Mouse (Mus musculus): ENCODE data around the gene Ogdh. TPM values are rescaled to one million over a fixed set of nuclear protein-coding genes. Genes with fewer than 3 reads are reported as not detected.

Gene Ogdh
- polyA plus RNA-seq, 1 experiment from 2014 or later = 91.2 TPM

DNA sequence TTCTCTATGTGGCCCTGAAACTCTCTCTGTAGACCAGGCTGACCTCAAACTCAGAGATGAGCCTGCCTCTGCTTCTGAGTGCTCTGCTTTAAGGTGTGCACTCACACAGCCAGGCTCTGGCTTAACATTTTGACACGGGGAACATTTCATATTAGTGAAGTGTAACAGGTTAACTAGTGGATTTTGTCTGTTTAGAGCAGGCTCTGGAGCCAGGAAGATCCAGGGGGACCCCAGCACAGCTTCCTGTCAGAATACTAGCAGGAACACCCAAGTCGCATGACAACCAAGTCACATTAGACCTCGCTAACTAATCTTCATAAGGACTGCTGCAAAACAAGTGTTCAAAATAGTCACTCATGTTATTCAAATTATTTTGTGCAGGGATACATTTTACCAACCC is 550 bp upstream of the Ogdh start:
- DNase-seq (ENCODE audit: low spot score) = no peak
- Histone ChIP-seq H3K4me2 (ENCODE audit: low read depth, severe bottlenecking) (peak overlapping the region; percentile 59), H3K4me1 (ENCODE audit: control insufficient read depth, insufficient read depth, low read length) (no peaks in the 10 kb centered on the region), H3K9me3 (ENCODE audit: control insufficient read depth, low read length) (no peaks in the 10 kb centered on the region), H3K36me3 (ENCODE audit: control insufficient read depth, insufficient read depth, low read length) (no peaks in the 10 kb centered on the region), H3K9ac (ENCODE audit: low read length) (peak overlapping the region; percentile 49; the same call in 1 of the 2 replicates), H3K4me3 (ENCODE audit: low read depth, low read length) (peak overlapping the region; percentile 60), H3K27ac (replicated peaks; ENCODE audit: low read depth, low read length) (no peak overlapping the region), H3K27me3 (ENCODE audit: control insufficient read depth, insufficient read depth, low read length) (no peaks in the 10 kb centered on the region)
- 23% methylated on average over 3 of the region's 3 CpGs for WGBS
- no peak for ATAC-seq (ENCODE audit: insufficient number of reproducible peaks, low FRiP score, low TSS enrichment, low read depth)

DNA sequence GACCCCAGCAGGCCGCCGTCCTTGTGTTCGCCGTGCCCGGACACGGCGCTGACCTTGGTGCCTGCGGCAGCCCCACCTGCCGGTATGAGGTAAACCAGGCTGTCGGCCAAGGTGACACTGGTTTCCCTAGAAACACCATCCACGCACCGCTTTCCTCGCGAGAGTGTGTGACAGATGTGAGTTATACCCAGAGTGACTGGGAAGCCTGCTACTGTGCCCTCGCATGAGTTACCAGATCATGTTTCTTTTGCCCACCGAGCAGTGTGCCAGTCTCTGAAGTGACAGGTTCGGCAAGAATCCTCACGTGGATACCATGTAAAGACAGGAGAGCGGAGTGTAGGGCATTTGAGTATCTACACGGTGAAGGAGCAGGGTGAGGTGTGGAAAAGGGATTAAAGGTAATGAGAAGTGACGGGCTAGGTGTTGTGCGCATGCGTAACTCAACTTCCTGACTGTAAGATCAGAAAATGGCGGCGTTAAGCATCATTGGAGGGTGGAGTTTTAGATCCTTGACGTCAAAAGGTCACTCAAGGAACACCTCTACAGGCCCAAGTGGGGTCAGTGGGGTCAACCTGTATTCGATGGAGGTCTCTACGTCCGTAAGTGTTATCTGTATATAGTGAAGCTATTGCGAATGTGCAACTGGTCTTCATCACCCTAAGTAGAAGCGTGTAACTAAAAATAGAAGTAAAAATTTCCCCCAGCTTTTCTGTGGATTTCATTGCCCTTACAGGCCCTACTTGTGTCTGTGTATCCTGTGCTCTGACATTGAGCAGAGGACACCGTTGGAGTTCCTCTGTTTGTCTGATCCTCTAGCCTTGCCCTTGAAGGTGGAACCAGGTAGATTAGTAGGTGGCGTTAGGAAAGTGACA is 919 bp downstream of the Ogdh start:
- 19% methylated on average over 33 of the region's 33 CpGs for WGBS
- ATAC-seq (ENCODE audit: insufficient number of reproducible peaks, low FRiP score, low TSS enrichment, low read depth) (peak; percentile 22), DNase-seq (ENCODE audit: low spot score) (no peak)
- peak overlapping the region; percentile 59 for H3K4me2 ChIP-seq (ENCODE audit: low read depth, severe bottlenecking)
- H3K9ac ChIP-seq (ENCODE audit: low read length) = peak overlapping the region; percentile 49
- no peaks in the 10 kb centered on the region for H3K4me1 ChIP-seq (ENCODE audit: control insufficient read depth, insufficient read depth, low read length)
- H3K4me3 ChIP-seq (ENCODE audit: low read depth, low read length) = peak overlapping the region; percentile 60
- no peaks in the 10 kb centered on the region for H3K9me3 ChIP-seq (ENCODE audit: control insufficient read depth, low read length)
- H3K27ac ChIP-seq (replicated peaks; ENCODE audit: low read depth, low read length) = peak overlapping the region; percentile 9; the same call in 1 of the 2 replicates
- peaks cover 4% of the 10 kb centered on the region; the same call in 1 of the 2 replicates for H3K36me3 ChIP-seq (ENCODE audit: control insufficient read depth, insufficient read depth, low read length)
- no peaks in the 10 kb centered on the region for H3K27me3 ChIP-seq (ENCODE audit: control insufficient read depth, insufficient read depth, low read length)

GRCm38 (mm10) chr11:6292988-6293349 is 1.5 kb downstream of the Ogdh start:
- no peaks in the 10 kb centered on the region for H3K4me1 ChIP-seq (ENCODE audit: control insufficient read depth, insufficient read depth, low read length)
- H3K4me3 ChIP-seq (ENCODE audit: low read depth, low read length) = no peak overlapping the region
- DNase-seq (ENCODE audit: low spot score) (no peak), ATAC-seq (ENCODE audit: insufficient number of reproducible peaks, low FRiP score, low TSS enrichment, low read depth) (no peak)
- H3K4me2 ChIP-seq (ENCODE audit: low read depth, severe bottlenecking) = peak overlapping the region; percentile 59; the same call in 1 of the 2 replicates
- peaks cover 5% of the 10 kb centered on the region; the same call in 1 of the 2 replicates for H3K36me3 ChIP-seq (ENCODE audit: control insufficient read depth, insufficient read depth, low read length)
- H3K9ac ChIP-seq (ENCODE audit: low read length) = no peak overlapping the region
- H3K27me3 ChIP-seq (ENCODE audit: control insufficient read depth, insufficient read depth, low read length) = no peaks in the 10 kb centered on the region
- WGBS = 97% methylated on average over 4 of the region's 4 CpGs
- H3K9me3 ChIP-seq (ENCODE audit: control insufficient read depth, low read length) = no peaks in the 10 kb centered on the region
- H3K27ac ChIP-seq (replicated peaks; ENCODE audit: low read depth, low read length) = no peak overlapping the region

GRCm38 (mm10) chr11:6293601-6294000 is 2.2 kb downstream of the Ogdh start:
- H3K9ac ChIP-seq (ENCODE audit: low read length) = no peak overlapping the region
- no peaks in the 10 kb centered on the region for H3K4me1 ChIP-seq (ENCODE audit: control insufficient read depth, insufficient read depth, low read length)
- H3K4me3 ChIP-seq (ENCODE audit: low read depth, low read length) = no peak overlapping the region
- ATAC-seq (ENCODE audit: insufficient number of reproducible peaks, low FRiP score, low TSS enrichment, low read depth) (no peak), DNase-seq (ENCODE audit: low spot score) (no peak)
- no peaks in the 10 kb centered on the region for H3K27me3 ChIP-seq (ENCODE audit: control insufficient read depth, insufficient read depth, low read length)
- H3K4me2 ChIP-seq (ENCODE audit: low read depth, severe bottlenecking) = no peak overlapping the region
- H3K9me3 ChIP-seq (ENCODE audit: control insufficient read depth, low read length) = no peaks in the 10 kb centered on the region
- H3K27ac ChIP-seq (replicated peaks; ENCODE audit: low read depth, low read length) = no peak overlapping the region
- 95% methylated on average over 2 of the region's 2 CpGs for WGBS
- peaks cover 9% of the 10 kb centered on the region; the same call in 1 of the 2 replicates for H3K36me3 ChIP-seq (ENCODE audit: control insufficient read depth, insufficient read depth, low read length)

- peaks cover 9% of the 10 kb centered on the region; the same call in 1 of the 2 replicates for H3K36me3 ChIP-seq (ENCODE audit: control insufficient read depth, insufficient read depth, low read length)
- H3K4me1 ChIP-seq (ENCODE audit: control insufficient read depth, insufficient read depth, low read length) = no peaks in the 10 kb centered on the region
- no peaks in the 10 kb centered on the region for H3K27me3 ChIP-seq (ENCODE audit: control insufficient read depth, insufficient read depth, low read length)
- no peak overlapping the region for H3K27ac ChIP-seq (replicated peaks; ENCODE audit: low read depth, low read length)
- no peak overlapping the region for H3K4me3 ChIP-seq (ENCODE audit: low read depth, low read length)
- no peak for DNase-seq (ENCODE audit: low spot score)
- no peak overlapping the region for H3K9ac ChIP-seq (ENCODE audit: low read length)
- no peaks in the 10 kb centered on the region for H3K9me3 ChIP-seq (ENCODE audit: control insufficient read depth, low read length)
- 92% methylated on average over 4 of the region's 4 CpGs for WGBS
- no peak overlapping the region for H3K4me2 ChIP-seq (ENCODE audit: low read depth, severe bottlenecking)
- no peak for ATAC-seq (ENCODE audit: insufficient number of reproducible peaks, low FRiP score, low TSS enrichment, low read depth)
Measured at GRCm38 (mm10) chr11:6294632-6295031, 3.2 kb downstream of the Ogdh start.

- H3K4me3 ChIP-seq (ENCODE audit: low read depth, low read length) = no peak overlapping the region
- no peak overlapping the region for H3K4me2 ChIP-seq (ENCODE audit: low read depth, severe bottlenecking)
- no peak overlapping the region for H3K27ac ChIP-seq (replicated peaks; ENCODE audit: low read depth, low read length)
- DNase-seq (ENCODE audit: low spot score) (no peak), ATAC-seq (ENCODE audit: insufficient number of reproducible peaks, low FRiP score, low TSS enrichment, low read depth) (no peak)
- peaks cover 9% of the 10 kb centered on the region; the same call in 1 of the 2 replicates for H3K36me3 ChIP-seq (ENCODE audit: control insufficient read depth, insufficient read depth, low read length)
- H3K4me1 ChIP-seq (ENCODE audit: control insufficient read depth, insufficient read depth, low read length) = no peaks in the 10 kb centered on the region
- no peak overlapping the region for H3K9ac ChIP-seq (ENCODE audit: low read length)
- no peaks in the 10 kb centered on the region for H3K9me3 ChIP-seq (ENCODE audit: control insufficient read depth, low read length)
- H3K27me3 ChIP-seq (ENCODE audit: control insufficient read depth, insufficient read depth, low read length) = no peaks in the 10 kb centered on the region
Measured at GRCm38 (mm10) chr11:6296077-6296476, 4.6 kb downstream of the Ogdh start.

- H3K9me3 ChIP-seq (ENCODE audit: control insufficient read depth, low read length) = no peaks in the 10 kb centered on the region
- no peaks in the 10 kb centered on the region for H3K27me3 ChIP-seq (ENCODE audit: control insufficient read depth, insufficient read depth, low read length)
- no peaks in the 10 kb centered on the region for H3K4me1 ChIP-seq (ENCODE audit: control insufficient read depth, insufficient read depth, low read length)
- H3K9ac ChIP-seq (ENCODE audit: low read length) = no peak overlapping the region
- no peak overlapping the region for H3K27ac ChIP-seq (replicated peaks; ENCODE audit: low read depth, low read length)
- WGBS = 88% methylated on average over 2 of the region's 2 CpGs
- peaks cover 9% of the 10 kb centered on the region; the same call in 1 of the 2 replicates for H3K36me3 ChIP-seq (ENCODE audit: control insufficient read depth, insufficient read depth, low read length)
- H3K4me2 ChIP-seq (ENCODE audit: low read depth, severe bottlenecking) = no peak overlapping the region
- ATAC-seq (ENCODE audit: insufficient number of reproducible peaks, low FRiP score, low TSS enrichment, low read depth) = no peak
- H3K4me3 ChIP-seq (ENCODE audit: low read depth, low read length) = no peak overlapping the region
- no peak for DNase-seq (ENCODE audit: low spot score)
Measured at GRCm38 (mm10) chr11:6299435-6299834, 8.0 kb downstream of the Ogdh start.

GRCm38 (mm10) chr11:6302793-6303192 is 11.4 kb downstream of the Ogdh start:
- H3K36me3 ChIP-seq (ENCODE audit: control insufficient read depth, insufficient read depth, low read length) = peaks cover 4% of the 10 kb centered on the region; the same call in 1 of the 2 replicates
- H3K27me3 ChIP-seq (ENCODE audit: control insufficient read depth, insufficient read depth, low read length) = no peaks in the 10 kb centered on the region
- 77% methylated on average over 2 of the region's 2 CpGs for WGBS
- no peaks in the 10 kb centered on the region for H3K9me3 ChIP-seq (ENCODE audit: control insufficient read depth, low read length)
- H3K4me1 ChIP-seq (ENCODE audit: control insufficient read depth, insufficient read depth, low read length) = no peaks in the 10 kb centered on the region
- H3K27ac ChIP-seq (replicated peaks; ENCODE audit: low read depth, low read length) = no peak overlapping the region
- no peak overlapping the region for H3K9ac ChIP-seq (ENCODE audit: low read length)
- ATAC-seq (ENCODE audit: insufficient number of reproducible peaks, low FRiP score, low TSS enrichment, low read depth) (no peak), DNase-seq (ENCODE audit: low spot score) (no peak)
- H3K4me3 ChIP-seq (ENCODE audit: low read depth, low read length) = no peak overlapping the region
- H3K4me2 ChIP-seq (ENCODE audit: low read depth, severe bottlenecking) = no peak overlapping the region

All from limb, embryonic 11.5 days (tissue).